Mouse (Mus musculus): ENCODE results near the gene Ttll5.

- TF ChIP-seq GATA1 (IDR thresholded peaks at IDR 0.05; ENCODE audit: borderline replicate concordance, low read length) (no peak), FLI1 (IDR thresholded peaks at IDR 0.05; ENCODE audit: low read length) (no peak)
These were observed 198.8 kb downstream of the Ttll5 start for GRCm38 (mm10) chr12:86023081-86023871.
